Mouse (Mus musculus): ENCODE data around the gene Nkg7.
"Not testable (repeated sequence)": the region's sequence is repeated elsewhere in the genome, so short reads cannot be mapped to it uniquely, and the experiment has no call there.

Nkg7 gene

GRCm38 (mm10) chr7:43436341-43437255 is at the start of gene Nkg7:
Gene Nkg7, plus strand, starts transcription at chr7:43437073.
- no peak for DNase-seq (ENCODE audit: low read depth, low spot score)

GRCm38 (mm10) chr7:43392349-43393121 is 44.3 kb upstream of the Nkg7 start:
- DNase-seq (ENCODE audit: low read depth, low spot score), result no peak

GRCm38 (mm10) chr7:43399501-43399900 is 37.4 kb upstream of the Nkg7 start:
- no peak for DNase-seq (ENCODE audit: low read depth, low spot score)

GRCm38 (mm10) chr7:43402718-43403117 is 34.2 kb upstream of the Nkg7 start:
- no peak for DNase-seq (ENCODE audit: low read depth, low spot score)

GRCm38 (mm10) chr7:43407573-43407972 is 29.3 kb upstream of the Nkg7 start:
- DNase-seq (ENCODE audit: low read depth, low spot score), result no peak

- no peak for DNase-seq (ENCODE audit: low read depth, low spot score)
These were observed 28.7 kb upstream of the Nkg7 start, which contains the start of gene Siglecg for GRCm38 (mm10) chr7:43408131-43408553. Gene Siglecg, plus strand, starts transcription at chr7:43408204.

- no peak for DNase-seq (ENCODE audit: low read depth, low spot score)
These were observed 27.8 kb upstream of the Nkg7 start for GRCm38 (mm10) chr7:43409084-43409483.

- not testable (repeated sequence) for DNase-seq (ENCODE audit: low read depth, low spot score)
These were observed 25.1 kb upstream of the Nkg7 start for GRCm38 (mm10) chr7:43411724-43412123.

- no peak for DNase-seq (ENCODE audit: low read depth, low spot score)
These were observed 19.6 kb upstream of the Nkg7 start for GRCm38 (mm10) chr7:43417298-43417697.

- DNase-seq (ENCODE audit: low read depth, low spot score), result peak; percentile 67
These were observed 13.8 kb upstream of the Nkg7 start for GRCm38 (mm10) chr7:43422995-43423617.

- no peak for DNase-seq (ENCODE audit: low read depth, low spot score)
These were observed 12.8 kb upstream of the Nkg7 start for GRCm38 (mm10) chr7:43423991-43424625.

- no peak for DNase-seq (ENCODE audit: low read depth, low spot score)
These were observed 9.5 kb upstream of the Nkg7 start, which contains the start of gene Lim2 for GRCm38 (mm10) chr7:43427406-43427805. Gene Lim2, plus strand, starts transcription at chr7:43427670.

GRCm38 (mm10) chr7:43429500-43429899 is 7.4 kb upstream of the Nkg7 start:
- no peak for DNase-seq (ENCODE audit: low read depth, low spot score)

GRCm38 (mm10) chr7:43432891-43433290 is 4.0 kb upstream of the Nkg7 start:
- no peak for DNase-seq (ENCODE audit: low read depth, low spot score)

GRCm38 (mm10) chr7:43434676-43435075 is 2.2 kb upstream of the Nkg7 start:
- DNase-seq (ENCODE audit: low read depth, low spot score), result no peak

- no peak for DNase-seq (ENCODE audit: low read depth, low spot score)
These were observed 1.7 kb downstream of the Nkg7 start for GRCm38 (mm10) chr7:43438611-43439010.

- DNase-seq (ENCODE audit: low read depth, low spot score), result no peak
These were observed 3.6 kb downstream of the Nkg7 start, which contains the start of gene Cldnd2 for GRCm38 (mm10) chr7:43440482-43440881. Gene Cldnd2, plus strand, starts transcription at chr7:43440782.

GRCm38 (mm10) chr7:43441071-43441470 is 4.2 kb downstream of the Nkg7 start:
- no peak for DNase-seq (ENCODE audit: low read depth, low spot score)

- no peak for DNase-seq (ENCODE audit: low read depth, low spot score)
These were observed 5.8 kb downstream of the Nkg7 start for GRCm38 (mm10) chr7:43442684-43443083.

GRCm38 (mm10) chr7:43443126-43443916 is 6.4 kb downstream of the Nkg7 start:
- peak; percentile 46 for DNase-seq (ENCODE audit: low read depth, low spot score)

- peak; percentile 91 for DNase-seq (ENCODE audit: low read depth, low spot score)
These were observed 7.0 kb downstream of the Nkg7 start, which contains the start of the genes Etfb and Gm45233 for GRCm38 (mm10) chr7:43443917-43444293. Gene Etfb, plus strand, starts transcription at chr7:43444083. Gene Gm45233, plus strand, starts transcription at chr7:43444128.
